Mouse (Mus musculus) erythroblast, embryonic 14.5 days (primary cell): Measurements from ENCODE around the gene Orai3.

ENCODE experiments used
- GATA1 ChIP-seq: IDR thresholded peaks from 2 replicates; pipeline ENCODE4 v1.6.1; 2012; ENCODE audit warnings: low read length, inconsistent platforms, mixed read lengths
- TAL1 ChIP-seq: IDR thresholded peaks from 3 replicates; pipeline ENCODE4 v1.6.1; 2012; ENCODE audit warnings: low read length, inconsistent platforms, mixed read lengths

GRCm38 (mm10) chr7:127801010-127801621 lies 31.5 kb downstream of the Orai3 start:
- no peak for TF ChIP-seq GATA1
- no peak for TF ChIP-seq TAL1
